In genomic region chr15:80765381-80765780, GRCm38 (mm10) we compare ENCODE assay signal across 12 mouse cellular contexts. TPM values are rescaled to one million over a fixed set of nuclear protein-coding genes. Genes with fewer than 3 reads are reported as not detected.
DNase-seq lines count a peak whose midpoint lies in the region; ATAC-seq and TF ChIP-seq lines count a peak whose summit lies in the region.
"Had no signal": no experiment of that assay in that cellular context is flagged by ENCODE, and none has a peak within 500 bp of the region (broad histone marks: within the 10 kb centered on the region; RNA-seq: fewer than 3 reads in every experiment).

No protein-coding gene starts in this region.

- H3K4me3 ChIP-seq in heart, adult 2 months, result no peak overlapping the region
- no peak overlapping the region for H3K4me3 ChIP-seq in heart, embryonic 11.5 days (ENCODE audit: low read depth, low read length)
- H3K4me3 ChIP-seq in C2C12 (ENCODE audit: insufficient read depth, poor library complexity, severe bottlenecking), result no peak overlapping the region
- H3K4me3 ChIP-seq in cerebellum, adult 2 months (replicated peaks; ENCODE audit: insufficient read depth, low read depth, low read length), result no peak overlapping the region
- H3K4me3 ChIP-seq in forebrain, embryonic 10.5 days, result no peak overlapping the region
- H3K4me3 ChIP-seq in intestine, postnatal 0 days (ENCODE audit: low read depth, low read length), result no peak overlapping the region
- no peak overlapping the region for H3K4me3 ChIP-seq in forebrain, embryonic 16.5 days (replicated peaks; ENCODE audit: low read length)
- H3K4me3 ChIP-seq: megakaryocyte, embryonic 14.5 days; neural tube, embryonic 12.5 days had no signal

- H3K36me3 ChIP-seq in heart, adult 2 months (ENCODE audit: control insufficient read depth, insufficient read depth, low read length), result peaks cover 10% of the 10 kb centered on the region
- H3K36me3 ChIP-seq in heart, embryonic 11.5 days (ENCODE audit: control insufficient read depth, insufficient read depth, low read length), result no peaks in the 10 kb centered on the region
- H3K36me3 ChIP-seq in C2C12 (ENCODE audit: control insufficient read depth, insufficient read depth), result no peaks in the 10 kb centered on the region
- no peaks in the 10 kb centered on the region for H3K36me3 ChIP-seq in forebrain, embryonic 10.5 days (replicated peaks)
- no peaks in the 10 kb centered on the region for H3K36me3 ChIP-seq in intestine, postnatal 0 days (ENCODE audit: control insufficient read depth, insufficient read depth)
- no peaks in the 10 kb centered on the region for H3K36me3 ChIP-seq in forebrain, embryonic 16.5 days (ENCODE audit: control insufficient read depth, insufficient read depth)
- H3K36me3 ChIP-seq: neural tube, embryonic 12.5 days had no signal

- whole genome bisulfite sequencing in heart, adult 2 months, result 59% methylated on average over 2 of the region's 2 CpGs
- WGBS in heart, embryonic 11.5 days (ENCODE audit: insufficient replicate concordance), result 82% methylated on average over 2 of the region's 2 CpGs
- WGBS in cerebellum, adult 2 months, result 4% methylated on average over 2 of the region's 2 CpGs
- 93% methylated on average over 2 of the region's 2 CpGs for WGBS in forebrain, embryonic 10.5 days
- WGBS in intestine, postnatal 0 days, result 95% methylated on average over 2 of the region's 2 CpGs
- 74% methylated on average over 2 of the region's 2 CpGs for WGBS in forebrain, embryonic 16.5 days

- ATAC-seq in heart, embryonic 11.5 days (replicated peaks; ENCODE audit: insufficient number of reproducible peaks, low FRiP score, low TSS enrichment), result no peak
- no peak for ATAC-seq in intestine, postnatal 0 days
- ATAC-seq in forebrain, embryonic 16.5 days, result no peak

- no peaks in the 10 kb centered on the region for H3K79me3 ChIP-seq in C2C12 (ENCODE audit: low read depth)

- intact Hi-C loops in heart, adult 2 months (cut with DNase I), result loop anchor here (5.0 kb wide), 1 partner anchor 48 kb away; no protein-coding TSS in a partner anchor

- DNase-seq in heart, adult 2 months, result peak; percentile 57 to 75
- peak; percentile 76 to 84 for DNase-seq in cerebellum, adult 2 months
- DNase-seq in heart, adult 9 months (ENCODE audit: low spot score in 2 of 2), result peak; percentile 39 to 58
- no peak for DNase-seq in forebrain, embryonic 10.5 days (ENCODE audit: extremely low spot score, low spot score)
- DNase-seq: right cerebral cortex, postnatal 4 days had no signal

- no peaks in the 10 kb centered on the region for H3K27me3 ChIP-seq in heart, adult 2 months (ENCODE audit: control insufficient read depth, insufficient read depth, low read length)
- H3K27me3 ChIP-seq in heart, embryonic 11.5 days (ENCODE audit: control insufficient read depth, insufficient read depth, low read length), result no peaks in the 10 kb centered on the region
- H3K27me3 ChIP-seq in C2C12 (ENCODE audit: control insufficient read depth, insufficient read depth, insufficient read length), result no peaks in the 10 kb centered on the region
- H3K27me3 ChIP-seq in cerebellum, adult 2 months (ENCODE audit: control insufficient read depth, insufficient read depth, low read length), result no peaks in the 10 kb centered on the region
- H3K27me3 ChIP-seq in forebrain, embryonic 10.5 days (ENCODE audit: poor library complexity, severe bottlenecking), result no peaks in the 10 kb centered on the region
- no peaks in the 10 kb centered on the region for H3K27me3 ChIP-seq in intestine, postnatal 0 days (replicated peaks; ENCODE audit: control insufficient read depth, insufficient read depth, low read length)
- no peaks in the 10 kb centered on the region for H3K27me3 ChIP-seq in forebrain, embryonic 16.5 days (replicated peaks; ENCODE audit: control insufficient read depth, insufficient read depth, low read length)
- H3K27me3 ChIP-seq: megakaryocyte, embryonic 14.5 days; neural tube, embryonic 12.5 days had no signal

- no peak overlapping the region for H3K4me2 ChIP-seq in heart, embryonic 11.5 days
- H3K4me2 ChIP-seq in intestine, postnatal 0 days (replicated peaks; ENCODE audit: low read depth), result no peak overlapping the region
- H3K4me2 ChIP-seq in forebrain, embryonic 16.5 days (ENCODE audit: low read length), result no peak overlapping the region
- H3K4me2 ChIP-seq: neural tube, embryonic 12.5 days had no signal

- H3ac ChIP-seq in C2C12 (ENCODE audit: control insufficient read depth, insufficient read length, low read depth), result no peak overlapping the region

- H3K79me2 ChIP-seq in heart, adult 2 months (replicated peaks; ENCODE audit: control insufficient read depth, insufficient read depth, low read length), result peaks cover 2% of the 10 kb centered on the region; the same call in 1 of the 2 replicates
- H3K79me2 ChIP-seq in C2C12 (ENCODE audit: control insufficient read depth, insufficient read depth), result no peaks in the 10 kb centered on the region

- peak; percentile 23; the same call in 1 of the 2 replicates for TF ChIP-seq EP300 in heart, adult 2 months (IDR thresholded peaks at IDR 0.05; ENCODE audit: insufficient read depth, low read depth, low read length)

- no peak overlapping the region for H3K9ac ChIP-seq in heart, adult 2 months (ENCODE audit: low read depth, low read length)
- H3K9ac ChIP-seq in heart, embryonic 11.5 days (ENCODE audit: low read depth, low read length), result no peak overlapping the region
- no peak overlapping the region for H3K9ac ChIP-seq in intestine, postnatal 0 days (ENCODE audit: low read depth, low read length)
- no peak overlapping the region for H3K9ac ChIP-seq in forebrain, embryonic 16.5 days (replicated peaks; ENCODE audit: low read depth, low read length)
- H3K9ac ChIP-seq: liver, embryonic 14.5 days; neural tube, embryonic 12.5 days had no signal

- peak overlapping the region; percentile 23 for H3K27ac ChIP-seq in heart, adult 2 months
- H3K27ac ChIP-seq in heart, embryonic 11.5 days (ENCODE audit: low read depth, low read length), result no peak overlapping the region
- H3K27ac ChIP-seq in cerebellum, adult 2 months (ENCODE audit: insufficient read depth, low read length), result peak overlapping the region; percentile 31; the same call in 1 of the 2 replicates
- no peak overlapping the region for H3K27ac ChIP-seq in forebrain, embryonic 10.5 days
- no peak overlapping the region for H3K27ac ChIP-seq in intestine, postnatal 0 days (ENCODE audit: low read depth, low read length)
- H3K27ac ChIP-seq in forebrain, embryonic 16.5 days (ENCODE audit: low read length), result no peak overlapping the region
- H3K27ac ChIP-seq: liver, embryonic 14.5 days; neural tube, embryonic 12.5 days had no signal

- TF ChIP-seq CTCF in heart, adult 2 months (IDR thresholded peaks at IDR 0.05), result no peak
- TF ChIP-seq CTCF in C2C12 (IDR thresholded peaks at IDR 0.05; ENCODE audit: control insufficient read depth, insufficient read depth, insufficient read length), result no peak
- no peak for TF ChIP-seq CTCF in cerebellum, adult 2 months (IDR thresholded peaks at IDR 0.05; ENCODE audit: borderline replicate concordance, insufficient read depth, low read depth, low read length)
- TF ChIP-seq CTCF in intestine, postnatal 0 days (IDR thresholded peaks at IDR 0.05; ENCODE audit: low read depth), result no peak

- peaks cover 4% of the 10 kb centered on the region for H3K4me1 ChIP-seq in heart, adult 2 months (ENCODE audit: control insufficient read depth, insufficient read depth, low read length)
- no peaks in the 10 kb centered on the region for H3K4me1 ChIP-seq in heart, embryonic 11.5 days (ENCODE audit: control insufficient read depth, insufficient read depth, low read length)
- H3K4me1 ChIP-seq in cerebellum, adult 2 months (ENCODE audit: control insufficient read depth, insufficient read depth, low read length), result peaks cover 5% of the 10 kb centered on the region
- H3K4me1 ChIP-seq in forebrain, embryonic 10.5 days, result no peaks in the 10 kb centered on the region
- no peaks in the 10 kb centered on the region for H3K4me1 ChIP-seq in intestine, postnatal 0 days (replicated peaks; ENCODE audit: control insufficient read depth, insufficient read depth, low read length)
- H3K4me1 ChIP-seq in forebrain, embryonic 16.5 days (replicated peaks; ENCODE audit: control insufficient read depth, insufficient read depth, low read length), result no peaks in the 10 kb centered on the region
- H3K4me1 ChIP-seq: neural tube, embryonic 12.5 days had no signal

- no peak for TF ChIP-seq POLR2A in heart, adult 2 months (IDR thresholded peaks at IDR 0.05; ENCODE audit: insufficient read depth, low read depth, low read length)
- TF ChIP-seq POLR2A in cerebellum, adult 2 months (IDR thresholded peaks at IDR 0.05; ENCODE audit: borderline replicate concordance, insufficient read depth, low read length), result no peak

- H3K9me3 ChIP-seq in heart, embryonic 11.5 days (replicated peaks; ENCODE audit: control insufficient read depth, low read length), result no peaks in the 10 kb centered on the region
- no peaks in the 10 kb centered on the region for H3K9me3 ChIP-seq in forebrain, embryonic 10.5 days
- no peaks in the 10 kb centered on the region for H3K9me3 ChIP-seq in intestine, postnatal 0 days (ENCODE audit: control insufficient read depth)
- H3K9me3 ChIP-seq in forebrain, embryonic 16.5 days (ENCODE audit: control insufficient read depth, low read length), result no peaks in the 10 kb centered on the region
- H3K9me3 ChIP-seq: megakaryocyte, embryonic 14.5 days; neural tube, embryonic 12.5 days had no signal

TF ChIP-seq in C2C12, 6 proteins besides CTCF, POLR2A, EP300 and RAD21:
- peak; percentile 65 for TF ChIP-seq MYOD1 (IDR thresholded peaks at IDR 0.05; ENCODE audit: control insufficient read depth, insufficient read length, low read depth)
- TF ChIP-seq USF1 (IDR thresholded peaks at IDR 0.05; ENCODE audit: low read depth), result peak; percentile 40
- TF ChIP-seq FOSL1 (IDR thresholded peaks at IDR 0.05; ENCODE audit: insufficient read depth, low read length, poor library complexity, severe bottlenecking), result no peak

RNA-seq across cellular contexts. Expression of gene Tnrc6b, which starts 54.3 kb away (rescaled TPM):
- 10 to 100 TPM; 43.7 to 48.1 TPM for total RNA-seq in heart, adult 2 months (2021)
- polyA plus RNA-seq in heart, adult 2 months (2012; rRNA removed), result 9.4 and 13.1 TPM in 2 replicates
- 16.7 and 17.9 TPM in 2 replicates for polyA plus RNA-seq in heart, embryonic 11.5 days (2014; fragmentation: Nextera tagmentation; extraction: Ambion mirVana)
- polyA plus RNA-seq in C2C12 (2012; fragmentation: generic; extraction: Trizol), result 9.4 TPM
- polyA plus RNA-seq in cerebellum, adult 2 months (2012; rRNA removed), result 32.5 and 36.3 TPM in 2 replicates
- polyA plus RNA-seq in forebrain, embryonic 10.5 days (2016; fragmentation: Nextera tagmentation; extraction: Ambion mirVana), result 40.5 and 43.4 TPM in 2 replicates
- polyA plus RNA-seq in intestine, postnatal 0 days (2015; fragmentation: Nextera tagmentation; extraction: Ambion mirVana), result 6.5 and 8.9 TPM in 2 replicates
- polyA plus RNA-seq in forebrain, embryonic 16.5 days (2015; fragmentation: Nextera tagmentation; extraction: Ambion mirVana), result 30.2 and 41.6 TPM in 2 replicates

Comparison
In these comparisons a context has a peak if more than half of its experiments do, and no peak if none do; other contexts are left out.
1. H3K27ac ChIP-seq: peak in heart, adult 2 months (single experiment) and cerebellum, adult 2 months (single experiment); none in heart, embryonic 11.5 days (single experiment), forebrain, embryonic 10.5 days (single experiment), intestine, postnatal 0 days (single experiment) and forebrain, embryonic 16.5 days (single experiment).